Mouse (Mus musculus) limb, embryonic 15.5 days (tissue): ENCODE results near the gene Flnb. TPM values are rescaled to one million over a fixed set of nuclear protein-coding genes. Genes with fewer than 3 reads are reported as not detected.
A peak's percentile ranks its signal among the peaks of the same experiment; 100 is the strongest.

Source experiments
- ATAC-seq: fragments of 200-750 bp; cut with Nextera tagmentation; 2 replicates; pipeline ENCODE4 v1.8.0; 2017; ENCODE audit warnings: low read depth, moderate TSS enrichment; ENCODE audit not compliant: insufficient number of reproducible peaks, low FRiP score, low TSS enrichment
- H3K27ac ChIP-seq: fragments of 300-500 bp; sonication (generic); 2 replicates; pipeline ENCODE4 v1.5.1; 2015; ENCODE audit warnings: moderate library complexity, mild to moderate bottlenecking, inconsistent platforms
- H3K27me3 ChIP-seq: fragments of 300-500 bp; sonication (generic); 2 replicates; pipeline ENCODE4 v1.6.1; 2015; ENCODE audit warnings: inconsistent platforms
- H3K36me3 ChIP-seq: fragments of 300-500 bp; sonication (generic); 2 replicates; pipeline ENCODE4 v1.6.1; 2015; ENCODE audit warnings: inconsistent platforms
- H3K4me1 ChIP-seq: fragments of 300-500 bp; sonication (generic); 2 replicates; pipeline ENCODE4 v1.6.1; 2015; ENCODE audit warnings: inconsistent platforms
- H3K4me2 ChIP-seq: fragments of 300-500 bp; sonication (generic); 2 replicates; pipeline ENCODE4 v1.6.1; 2015; ENCODE audit warnings: mild to moderate bottlenecking, inconsistent platforms
- H3K4me3 ChIP-seq: fragments of 300-500 bp; sonication (generic); 2 replicates; pipeline ENCODE4 v1.5.1; 2015; ENCODE audit warnings: mild to moderate bottlenecking, inconsistent platforms
- H3K9ac ChIP-seq: fragments of 300-500 bp; sonication (generic); 2 replicates; pipeline ENCODE4 v1.6.1; 2015; ENCODE audit warnings: inconsistent platforms
- H3K9me3 ChIP-seq: fragments of 300-500 bp; sonication (generic); 2 replicates; pipeline ENCODE4 v1.6.1; 2016; ENCODE audit warnings: inconsistent platforms
- WGBS: fragments of 180-500 bp; shearing (Covaris S2); methylation state at CpG from one replicate; pipeline ENCODE4 v1.1.7; 2015; 5-methylcytosine and 5-hydroxymethylcytosine counted together
- polyA plus RNA-seq: library from polyadenylated mRNA; unstranded; fragments of >200 nt; fragmentation: Nextera tagmentation; extraction: Ambion mirVana; gene quantifications from 2 replicates; pipeline ENCODE4 v1.2.1, GENCODE M21; 2015

The Flnb gene
- polyA plus RNA-seq, 1 experiment from 2014 or later = 33.0 TPM

DNA sequence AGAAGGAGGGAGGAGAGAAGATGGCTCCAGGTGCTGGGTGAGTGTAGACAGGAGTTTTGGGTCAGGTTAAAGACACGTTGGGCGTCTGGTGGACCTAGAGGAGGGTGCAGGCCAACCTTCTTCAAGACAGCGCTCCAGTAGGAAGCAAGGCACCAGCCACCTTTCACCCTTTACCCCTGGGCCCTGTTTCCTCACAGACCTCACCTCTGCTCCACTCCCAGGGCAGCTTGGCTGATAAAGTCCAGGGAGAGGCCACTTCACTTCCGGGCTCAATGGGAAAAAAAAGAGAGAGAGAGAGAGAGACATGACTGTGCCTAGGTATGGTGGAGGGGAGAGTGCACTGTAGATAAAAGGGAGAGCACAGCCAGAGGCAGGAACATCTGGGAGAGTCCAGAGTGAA, 10.0 kb upstream of the Flnb start:
- WGBS = 69% methylated on average over 4 of the region's 4 CpGs
- Histone ChIP-seq H3K36me3 (no peaks in the 10 kb centered on the region), H3K27ac (no peak overlapping the region), H3K4me2 (no peak overlapping the region), H3K4me1 (peaks cover 3% of the 10 kb centered on the region; the same call in 1 of the 2 replicates), H3K9me3 (no peaks in the 10 kb centered on the region), H3K9ac (no peak overlapping the region), H3K27me3 (no peaks in the 10 kb centered on the region), H3K4me3 (no peak overlapping the region)
- ATAC-seq = no peak

DNA sequence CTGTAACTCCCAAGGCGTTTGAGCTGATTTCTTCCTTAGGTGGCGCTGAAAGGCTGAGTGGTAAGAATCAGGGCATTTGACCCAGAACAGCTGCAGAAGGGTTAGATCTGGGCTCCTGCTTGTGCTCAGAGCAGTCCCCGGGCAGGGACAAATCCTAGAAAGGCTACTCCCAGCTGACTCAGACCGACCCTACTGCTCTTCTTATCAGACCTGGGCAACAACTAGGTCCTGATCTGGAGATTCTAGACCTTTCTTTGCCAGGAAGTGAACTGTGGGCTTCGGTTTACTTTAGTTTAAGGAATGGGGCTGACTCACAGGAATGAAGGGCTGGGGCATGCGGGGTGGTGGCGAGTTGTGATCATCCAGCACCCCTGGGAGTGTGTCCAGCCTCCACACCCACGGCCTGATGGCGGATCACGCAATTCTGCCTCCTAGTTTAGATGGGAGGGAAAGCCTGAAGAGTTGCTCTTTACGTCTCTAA, 9.2 kb upstream of the Flnb start:
- Histone ChIP-seq H3K9me3 (no peaks in the 10 kb centered on the region), H3K27ac (no peak overlapping the region), H3K36me3 (no peaks in the 10 kb centered on the region), H3K4me3 (no peak overlapping the region), H3K27me3 (no peaks in the 10 kb centered on the region), H3K4me2 (no peak overlapping the region), H3K9ac (no peak overlapping the region), H3K4me1 (peaks cover 3% of the 10 kb centered on the region; the same call in 1 of the 2 replicates)
- ATAC-seq = no peak
- WGBS = 65% methylated on average over 11 of the region's 11 CpGs

DNA sequence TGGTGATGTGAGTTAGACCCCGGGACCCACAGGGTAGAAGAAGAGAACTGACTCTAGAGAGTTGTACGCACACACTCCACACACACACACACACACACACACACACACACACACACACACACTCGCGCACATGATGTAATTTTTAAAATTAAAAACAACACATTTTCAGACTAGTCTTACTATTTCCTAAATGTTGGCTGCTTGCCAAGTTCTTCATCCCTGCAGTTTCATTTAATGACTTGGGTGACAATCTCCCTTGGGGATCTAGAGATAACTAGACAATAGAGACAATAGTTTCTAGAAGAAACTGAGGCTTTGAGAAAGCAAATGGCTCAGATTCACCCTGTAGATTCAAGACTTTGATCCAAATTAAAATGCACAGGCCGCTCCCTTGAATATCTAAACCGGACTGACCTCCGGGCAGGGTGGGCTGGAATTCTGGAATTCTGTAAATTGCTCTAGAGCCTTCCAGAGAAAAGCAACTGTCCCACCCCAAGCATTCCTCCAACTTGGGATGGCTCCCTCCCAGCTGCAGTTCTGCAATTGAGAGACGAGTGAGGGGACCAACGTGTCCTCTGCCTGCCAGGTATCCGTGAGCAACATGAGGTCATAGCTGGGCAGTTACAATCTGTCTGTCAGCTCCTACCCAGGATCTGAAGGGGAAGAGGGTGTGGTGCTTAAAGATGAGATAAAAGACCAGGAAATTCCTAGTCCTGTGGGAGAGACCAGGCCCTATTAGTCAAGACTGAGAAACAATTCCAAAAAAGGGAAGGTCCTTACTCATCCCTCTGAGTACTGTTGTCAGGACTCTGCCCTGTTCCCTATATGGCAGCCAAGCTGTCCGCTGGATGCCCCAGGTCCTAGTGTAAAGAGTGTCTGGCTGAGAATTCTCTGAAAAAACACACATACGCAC, 8.5 kb upstream of the Flnb start:
- Histone ChIP-seq H3K9me3 (no peaks in the 10 kb centered on the region), H3K36me3 (no peaks in the 10 kb centered on the region), H3K27me3 (no peaks in the 10 kb centered on the region), H3K4me2 (no peak overlapping the region), H3K4me1 (peaks cover 3% of the 10 kb centered on the region; the same call in 1 of the 2 replicates), H3K9ac (no peak overlapping the region), H3K27ac (no peak overlapping the region), H3K4me3 (no peak overlapping the region)
- 72% methylated on average over 12 of the region's 12 CpGs for WGBS
- ATAC-seq = no peak

DNA sequence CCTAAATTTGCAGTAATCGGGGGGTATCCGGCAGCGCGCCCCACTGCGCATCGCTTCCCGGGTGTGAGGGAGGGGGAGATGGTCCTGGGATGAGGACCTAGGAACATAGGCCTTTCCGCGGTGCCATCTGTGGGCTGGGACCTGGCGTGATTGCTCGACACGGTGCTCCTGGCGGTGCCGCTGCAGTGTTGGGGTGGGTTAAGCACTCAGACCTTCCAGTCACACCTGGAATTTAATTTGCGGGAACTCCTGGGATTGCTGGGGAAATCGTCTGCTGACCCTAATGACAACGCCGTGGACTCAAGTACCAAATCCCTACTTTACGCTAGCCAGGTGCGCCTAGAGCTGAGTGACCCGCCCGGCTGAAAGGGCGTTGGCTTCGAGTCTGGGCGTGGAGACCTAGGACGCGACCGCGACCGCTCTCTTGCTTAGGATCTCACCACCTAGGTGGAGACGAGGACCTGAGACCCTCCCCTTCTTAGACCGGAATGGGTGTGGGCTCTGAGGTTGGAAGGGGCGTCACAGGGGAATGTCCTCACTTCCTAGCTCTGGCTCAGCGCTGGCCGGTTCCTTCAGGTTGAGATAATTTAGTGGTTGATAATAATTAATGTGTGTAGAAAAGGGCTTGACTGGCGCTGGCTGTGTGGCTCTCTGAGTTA, 835 bp downstream of the Flnb start:
- Histone ChIP-seq H3K27ac (peak overlapping the region; percentile 87), H3K4me1 (peaks cover 41% of the 10 kb centered on the region), H3K4me2 (peak overlapping the region; percentile 81), H3K4me3 (peak overlapping the region; percentile 58), H3K9ac (peak overlapping the region; percentile 79), H3K36me3 (no peaks in the 10 kb centered on the region), H3K9me3 (no peaks in the 10 kb centered on the region), H3K27me3 (no peaks in the 10 kb centered on the region)
- no peak for ATAC-seq
- under 1% methylated on average over 36 of the region's 36 CpGs for WGBS

DNA sequence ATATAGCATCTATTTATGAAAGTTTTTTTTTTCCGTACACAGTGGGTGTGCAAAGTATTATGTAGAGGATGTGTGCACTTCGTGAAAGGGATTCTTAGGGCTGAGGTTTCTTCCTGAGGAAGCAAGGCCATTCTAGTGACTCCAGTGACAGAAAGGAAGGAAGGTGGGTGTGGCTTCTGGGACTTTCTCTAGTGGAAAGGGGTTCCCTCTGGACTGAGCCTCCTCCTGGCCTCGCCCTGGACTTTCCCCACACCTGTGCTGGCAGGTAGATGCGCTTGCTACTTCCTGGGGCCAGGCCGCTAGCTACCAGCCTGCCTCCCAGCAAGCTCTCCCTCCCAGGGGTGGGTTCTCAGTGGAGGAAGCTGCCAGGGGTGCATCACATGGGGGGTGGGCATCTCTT, 1.7 kb downstream of the Flnb start:
- Histone ChIP-seq H3K27me3 (no peaks in the 10 kb centered on the region), H3K27ac (peak overlapping the region; percentile 87; the same call in 1 of the 2 replicates), H3K4me1 (peaks cover 46% of the 10 kb centered on the region), H3K4me2 (peak overlapping the region; percentile 81), H3K9me3 (no peaks in the 10 kb centered on the region), H3K36me3 (no peaks in the 10 kb centered on the region), H3K9ac (peak overlapping the region; percentile 79; the same call in 1 of the 2 replicates), H3K4me3 (peak overlapping the region; percentile 58)
- WGBS = 45% methylated on average over 5 of the region's 5 CpGs
- ATAC-seq = no peak

DNA sequence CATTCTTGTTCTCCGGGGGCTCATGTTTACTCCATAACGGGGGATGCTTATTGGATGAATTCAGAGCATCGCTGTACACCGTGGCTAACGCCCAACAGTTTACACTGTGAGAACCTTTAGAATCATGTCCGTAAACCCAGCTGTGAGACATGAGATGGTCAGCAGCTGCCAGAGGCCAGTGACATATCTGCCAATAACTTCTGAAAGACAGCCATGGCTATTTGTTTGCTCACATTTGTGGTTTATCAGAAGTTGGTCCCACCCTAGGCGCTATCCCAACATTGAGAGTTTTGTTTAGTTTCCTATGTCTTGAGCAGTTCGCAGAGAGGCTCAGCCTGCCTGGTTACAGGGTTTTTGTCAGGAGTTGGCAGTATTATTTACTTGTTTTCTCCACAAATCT, 3.6 kb downstream of the Flnb start:
- peak overlapping the region; percentile 58 for H3K4me3 ChIP-seq
- H3K36me3 ChIP-seq = no peaks in the 10 kb centered on the region
- WGBS = 52% methylated on average over 8 of the region's 8 CpGs
- no peak for ATAC-seq
- H3K4me1 ChIP-seq = peaks cover 64% of the 10 kb centered on the region
- no peaks in the 10 kb centered on the region for H3K9me3 ChIP-seq
- H3K27me3 ChIP-seq = no peaks in the 10 kb centered on the region
- H3K9ac ChIP-seq = no peak overlapping the region; the same call in 1 of the 2 replicates
- H3K4me2 ChIP-seq = peak overlapping the region; percentile 34
- H3K27ac ChIP-seq = 0 out of 2 replicates have a peak overlapping the region, but pooled peaks have one; percentile 5

DNA sequence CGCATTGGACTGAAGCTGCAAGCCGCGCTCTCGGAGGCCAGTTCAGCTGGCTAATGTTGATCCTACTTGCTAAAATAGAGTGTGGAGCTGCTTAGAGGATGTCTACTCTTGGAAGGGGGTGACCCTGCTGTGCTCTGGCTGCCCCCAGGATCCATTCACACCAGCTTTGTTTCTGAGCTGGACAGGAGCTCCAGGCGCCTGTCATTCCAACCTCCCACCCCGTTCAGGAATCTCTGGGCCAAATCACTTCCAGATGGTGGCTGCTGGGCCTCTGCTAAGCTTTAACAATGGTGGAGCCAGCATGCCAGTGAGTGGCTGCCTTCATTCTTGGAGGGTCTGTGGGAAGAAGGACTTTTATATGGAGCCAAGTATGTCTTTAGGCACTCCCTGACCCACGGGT, 4.9 kb downstream of the Flnb start:
- H3K27ac ChIP-seq = peak overlapping the region; percentile 79
- H3K4me2 ChIP-seq = peak overlapping the region; percentile 28
- H3K36me3 ChIP-seq = no peaks in the 10 kb centered on the region
- H3K9me3 ChIP-seq = no peaks in the 10 kb centered on the region
- peaks cover 76% of the 10 kb centered on the region for H3K4me1 ChIP-seq
- H3K9ac ChIP-seq = no peak overlapping the region
- H3K4me3 ChIP-seq = peak overlapping the region; percentile 9
- H3K27me3 ChIP-seq = no peaks in the 10 kb centered on the region
- 22% methylated on average over 7 of the region's 7 CpGs for WGBS
- ATAC-seq = 0 out of 2 replicates have a peak, but pooled peaks have one; percentile 38

DNA sequence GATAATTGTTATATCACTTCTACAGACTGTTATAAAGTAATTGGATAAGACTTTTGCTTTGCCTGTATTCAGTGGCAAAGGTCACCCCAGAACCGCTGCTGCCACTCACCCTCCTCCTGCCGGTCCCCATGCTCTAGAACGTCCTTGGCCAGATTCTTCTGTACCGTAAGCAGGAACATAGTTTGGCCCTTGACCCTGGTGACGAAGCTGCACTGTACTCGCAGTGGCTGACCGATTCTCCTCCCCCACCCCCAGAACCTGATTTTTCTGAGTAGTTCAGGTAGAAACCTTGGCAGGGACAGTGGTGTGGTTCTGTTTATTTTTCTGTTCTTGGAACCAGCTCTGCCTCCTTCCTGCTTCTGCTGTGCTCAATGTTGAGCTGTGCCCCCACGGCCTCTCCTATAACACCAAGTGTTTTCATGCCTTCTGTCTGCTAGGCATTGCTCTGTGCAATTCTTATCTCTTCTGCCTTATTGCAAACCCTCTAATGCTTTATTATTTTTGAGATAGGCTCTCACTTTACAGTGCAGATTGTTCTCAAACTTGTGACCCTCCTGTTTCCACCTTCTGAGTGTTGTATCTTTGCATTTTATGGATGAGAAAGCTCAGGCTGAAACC, 7.0 kb downstream of the Flnb start:
- 64% methylated on average over 8 of the region's 8 CpGs for WGBS
- H3K36me3 ChIP-seq = no peaks in the 10 kb centered on the region
- H3K9me3 ChIP-seq = no peaks in the 10 kb centered on the region
- peaks cover 74% of the 10 kb centered on the region for H3K4me1 ChIP-seq
- no peak overlapping the region for H3K4me2 ChIP-seq
- no peak overlapping the region for H3K4me3 ChIP-seq
- ATAC-seq = no peak
- H3K27ac ChIP-seq = peak overlapping the region; percentile 80; the same call in 1 of the 2 replicates
- H3K27me3 ChIP-seq = no peaks in the 10 kb centered on the region
- no peak overlapping the region for H3K9ac ChIP-seq

DNA sequence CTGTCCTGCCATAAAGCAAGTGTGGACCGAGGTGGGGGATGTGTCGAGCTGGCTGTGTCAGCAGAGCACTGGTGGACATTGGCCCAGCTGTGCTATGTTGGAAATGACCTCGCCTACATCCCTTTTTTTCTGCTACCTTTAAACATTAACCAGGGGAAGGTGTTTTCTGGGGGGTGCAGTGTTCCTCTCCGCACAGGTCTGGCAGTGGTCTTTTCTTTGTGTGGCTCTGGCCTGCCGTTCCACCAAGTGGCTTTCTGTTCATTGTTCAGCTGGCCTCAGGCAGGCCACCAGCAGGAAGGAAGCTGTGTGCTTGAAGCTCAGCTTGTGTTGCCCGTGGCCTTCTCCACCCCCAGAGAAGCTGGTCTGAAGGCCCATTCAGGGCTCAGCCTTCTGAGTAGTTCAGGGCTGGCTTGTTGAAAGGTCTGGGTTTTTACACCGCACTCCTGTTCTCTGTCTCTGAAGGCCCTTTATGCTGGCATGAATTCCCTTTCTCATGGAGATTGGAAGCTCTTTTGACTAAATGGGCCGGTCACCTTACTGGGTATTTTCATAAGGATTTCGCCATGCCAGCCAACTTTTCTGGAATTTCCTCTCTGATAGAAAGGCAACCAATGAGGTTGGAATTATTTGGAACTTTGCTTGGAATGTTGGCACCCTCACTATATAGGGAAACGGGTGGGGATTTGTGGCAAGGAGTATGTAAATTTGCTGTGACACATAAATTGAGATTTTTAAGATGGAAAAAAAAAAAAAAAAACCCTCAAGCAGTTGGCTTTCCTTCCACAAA, 8.6 kb downstream of the Flnb start:
- Histone ChIP-seq H3K4me1 (peaks cover 62% of the 10 kb centered on the region), H3K4me3 (no peak overlapping the region), H3K27ac (peak overlapping the region; percentile 80), H3K9me3 (no peaks in the 10 kb centered on the region; the same call in 1 of the 2 replicates), H3K4me2 (peak overlapping the region; percentile 10; the same call in 1 of the 2 replicates), H3K9ac (no peak overlapping the region), H3K36me3 (no peaks in the 10 kb centered on the region), H3K27me3 (no peaks in the 10 kb centered on the region)
- 34% methylated on average over 10 of the region's 10 CpGs for WGBS
- peak; percentile 66 for ATAC-seq

DNA sequence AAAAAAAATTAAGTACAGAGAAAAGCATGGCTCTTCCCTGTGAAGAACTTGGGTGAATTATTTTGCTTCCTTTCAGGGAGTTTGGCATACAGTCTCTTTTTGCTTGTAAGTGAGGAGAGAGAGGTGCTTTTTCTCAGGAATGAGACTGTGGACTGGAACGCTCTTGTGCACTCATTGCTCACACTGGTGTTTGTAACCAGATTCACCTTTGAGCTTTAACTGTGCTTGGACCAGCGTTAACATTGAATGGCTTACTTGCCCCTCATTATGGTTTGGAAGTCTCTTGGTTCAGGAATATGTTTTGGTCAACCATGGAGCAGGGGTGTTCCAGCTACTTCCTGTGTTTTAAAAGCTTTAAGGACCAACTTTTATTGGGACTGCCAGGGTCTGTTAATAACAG, 11.4 kb downstream of the Flnb start:
- Histone ChIP-seq H3K9me3 (no peaks in the 10 kb centered on the region; the same call in 1 of the 2 replicates), H3K27ac (peak overlapping the region; percentile 17; the same call in 1 of the 2 replicates), H3K4me2 (no peak overlapping the region), H3K4me1 (peaks cover 49% of the 10 kb centered on the region), H3K36me3 (no peaks in the 10 kb centered on the region), H3K9ac (no peak overlapping the region), H3K4me3 (no peak overlapping the region), H3K27me3 (no peaks in the 10 kb centered on the region)
- ATAC-seq = no peak
- WGBS = 45% methylated on average over 2 of the region's 2 CpGs
